Mouse (Mus musculus): ENCODE measurements around the gene Ogfod3. TPM values are rescaled to one million over a fixed set of nuclear protein-coding genes. Genes with fewer than 3 reads are reported as not detected.
A peak's percentile ranks its signal among the peaks of the same experiment; 100 is the strongest.

Ogfod3 gene
- polyA plus RNA-seq (2015; fragmentation: Nextera tagmentation; extraction: Ambion mirVana): 33.7 and 34.8 TPM in 2 replicates

DNA sequence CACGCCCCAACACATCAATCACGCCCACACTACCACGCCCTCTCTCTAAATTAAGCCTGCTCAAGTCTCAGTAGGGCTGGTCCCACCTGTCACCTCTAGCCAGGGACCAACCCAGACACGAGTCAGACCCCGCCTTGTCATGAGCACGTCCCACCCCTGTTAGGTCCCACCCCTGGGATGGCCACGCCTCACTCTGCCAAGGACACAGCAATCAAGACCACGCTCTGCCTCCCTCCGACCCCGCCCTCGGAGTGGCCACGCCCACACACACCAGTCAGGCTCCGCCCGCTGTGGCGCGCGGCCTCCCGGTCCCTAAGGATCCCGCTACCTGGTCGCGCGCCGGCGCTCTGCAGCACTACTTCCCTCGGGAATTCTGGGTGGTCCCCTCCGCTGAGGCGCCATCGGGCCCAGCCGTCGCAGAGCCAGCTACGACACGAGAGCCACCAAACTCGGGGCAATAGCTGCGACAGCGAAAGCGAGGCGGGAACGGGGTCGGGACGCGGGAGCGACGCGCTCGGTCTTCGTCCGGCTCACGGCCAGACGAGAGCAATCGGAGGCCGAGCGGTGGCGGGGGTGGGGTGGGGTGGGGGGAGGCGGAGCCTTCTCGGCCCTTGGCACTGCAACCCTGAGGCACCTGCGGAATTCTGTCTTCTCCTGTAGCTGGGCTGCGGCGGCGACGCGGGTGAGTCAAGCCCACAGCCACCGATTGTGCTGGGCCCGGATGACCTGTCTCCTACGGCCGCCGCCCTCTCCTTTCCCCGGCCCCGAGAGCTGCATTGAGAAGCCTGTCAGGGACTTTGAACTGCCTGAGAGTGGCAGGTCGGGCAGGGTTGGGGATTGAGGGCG is at the start of gene Ogfod3, which contains the start of gene Hexdc:
Gene Ogfod3 (minus strand): TSS at position 551 of the 846 bp plus-strand sequence.
Gene Hexdc (plus strand): TSS at position 273 of the 846 bp plus-strand sequence.
- WGBS: under 1% methylated on average over 70 of the region's 70 CpGs
- Histone ChIP-seq H3K4me1 (replicated peaks; ENCODE audit: control insufficient read depth, insufficient read depth, low read length) (no peaks in the 10 kb centered on the region), H3K9me3 (ENCODE audit: control insufficient read depth) (no peaks in the 10 kb centered on the region), H3K9ac (ENCODE audit: low read depth, low read length) (peak within 1 kb of the TSS; percentile 60), H3K27me3 (replicated peaks; ENCODE audit: control insufficient read depth, insufficient read depth, low read length) (no peaks in the 10 kb centered on the region), H3K27ac (ENCODE audit: low read depth, low read length) (peak within 1 kb of the TSS; percentile 89), H3K36me3 (ENCODE audit: control insufficient read depth, insufficient read depth) (peaks cover 16% of the 10 kb centered on the region), H3K4me3 (ENCODE audit: low read depth, low read length) (peak within 1 kb of the TSS; percentile 72), H3K4me2 (replicated peaks; ENCODE audit: low read depth) (peak within 1 kb of the TSS; percentile 73)
- no peak for TF ChIP-seq CTCF (IDR thresholded peaks at IDR 0.05; ENCODE audit: low read depth)
- peak; percentile 93 for ATAC-seq

DNA sequence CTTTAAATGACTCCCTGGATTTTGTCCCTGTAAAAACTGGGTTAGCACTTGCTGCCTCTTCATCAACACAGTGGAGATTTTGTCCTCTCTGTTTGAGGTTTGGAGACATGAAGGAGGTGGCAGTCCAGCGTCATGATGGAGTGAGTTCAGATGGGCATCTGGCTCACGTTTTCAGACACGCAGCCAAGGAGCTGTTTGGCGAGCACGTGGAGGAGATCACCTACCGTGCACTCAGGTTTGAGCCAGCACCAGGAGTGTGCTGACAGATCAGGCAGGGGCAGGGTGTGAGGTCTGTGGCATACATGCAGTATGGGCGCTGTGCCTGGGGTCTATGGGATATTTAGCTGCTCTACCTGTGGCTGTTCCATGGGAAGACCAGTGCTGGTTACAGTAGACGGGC is 45.7 kb upstream of the Ogfod3 start:
- Histone ChIP-seq H3K4me1 (replicated peaks; ENCODE audit: control insufficient read depth, insufficient read depth, low read length) (no peaks in the 10 kb centered on the region), H3K9me3 (ENCODE audit: control insufficient read depth) (no peaks in the 10 kb centered on the region), H3K4me2 (replicated peaks; ENCODE audit: low read depth) (no peak overlapping the region), H3K9ac (ENCODE audit: low read depth, low read length) (no peak overlapping the region), H3K27me3 (replicated peaks; ENCODE audit: control insufficient read depth, insufficient read depth, low read length) (no peaks in the 10 kb centered on the region), H3K36me3 (ENCODE audit: control insufficient read depth, insufficient read depth) (peaks cover 93% of the 10 kb centered on the region), H3K4me3 (ENCODE audit: low read depth, low read length) (no peak overlapping the region), H3K27ac (ENCODE audit: low read depth, low read length) (no peak overlapping the region)
- ATAC-seq: no peak
- no peak for TF ChIP-seq CTCF (IDR thresholded peaks at IDR 0.05; ENCODE audit: low read depth)
- 92% methylated on average over 8 of the region's 8 CpGs for WGBS

DNA sequence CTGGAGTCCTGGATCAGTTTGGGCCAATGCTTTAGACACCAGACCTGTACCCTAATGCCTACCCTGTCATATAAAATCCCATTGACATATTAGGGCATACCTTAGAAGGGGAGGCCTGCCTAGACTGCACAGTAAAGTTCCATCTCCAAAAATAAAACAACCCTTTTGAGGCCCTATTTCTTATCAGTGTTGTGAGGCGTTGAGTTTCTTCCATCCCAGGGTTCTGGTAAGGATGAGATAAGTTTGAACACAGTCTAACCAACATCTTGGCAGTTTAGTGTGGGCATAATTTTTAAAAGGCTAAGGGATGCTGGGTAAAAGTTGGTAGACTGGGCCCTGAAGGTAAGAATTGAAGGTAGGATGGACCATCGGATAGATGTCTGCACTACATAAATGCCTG is 35.2 kb upstream of the Ogfod3 start:
- Histone ChIP-seq H3K9me3 (ENCODE audit: control insufficient read depth) (no peaks in the 10 kb centered on the region), H3K4me1 (replicated peaks; ENCODE audit: control insufficient read depth, insufficient read depth, low read length) (peaks cover 11% of the 10 kb centered on the region; the same call in 1 of the 2 replicates), H3K9ac (ENCODE audit: low read depth, low read length) (no peak overlapping the region), H3K36me3 (ENCODE audit: control insufficient read depth, insufficient read depth) (peaks cover 45% of the 10 kb centered on the region), H3K27me3 (replicated peaks; ENCODE audit: control insufficient read depth, insufficient read depth, low read length) (no peaks in the 10 kb centered on the region), H3K4me2 (replicated peaks; ENCODE audit: low read depth) (no peak overlapping the region), H3K4me3 (ENCODE audit: low read depth, low read length) (no peak overlapping the region), H3K27ac (ENCODE audit: low read depth, low read length) (no peak overlapping the region)
- ATAC-seq: no peak
- WGBS: 87% methylated on average over 2 of the region's 2 CpGs
- no peak for TF ChIP-seq CTCF (IDR thresholded peaks at IDR 0.05; ENCODE audit: low read depth)

DNA sequence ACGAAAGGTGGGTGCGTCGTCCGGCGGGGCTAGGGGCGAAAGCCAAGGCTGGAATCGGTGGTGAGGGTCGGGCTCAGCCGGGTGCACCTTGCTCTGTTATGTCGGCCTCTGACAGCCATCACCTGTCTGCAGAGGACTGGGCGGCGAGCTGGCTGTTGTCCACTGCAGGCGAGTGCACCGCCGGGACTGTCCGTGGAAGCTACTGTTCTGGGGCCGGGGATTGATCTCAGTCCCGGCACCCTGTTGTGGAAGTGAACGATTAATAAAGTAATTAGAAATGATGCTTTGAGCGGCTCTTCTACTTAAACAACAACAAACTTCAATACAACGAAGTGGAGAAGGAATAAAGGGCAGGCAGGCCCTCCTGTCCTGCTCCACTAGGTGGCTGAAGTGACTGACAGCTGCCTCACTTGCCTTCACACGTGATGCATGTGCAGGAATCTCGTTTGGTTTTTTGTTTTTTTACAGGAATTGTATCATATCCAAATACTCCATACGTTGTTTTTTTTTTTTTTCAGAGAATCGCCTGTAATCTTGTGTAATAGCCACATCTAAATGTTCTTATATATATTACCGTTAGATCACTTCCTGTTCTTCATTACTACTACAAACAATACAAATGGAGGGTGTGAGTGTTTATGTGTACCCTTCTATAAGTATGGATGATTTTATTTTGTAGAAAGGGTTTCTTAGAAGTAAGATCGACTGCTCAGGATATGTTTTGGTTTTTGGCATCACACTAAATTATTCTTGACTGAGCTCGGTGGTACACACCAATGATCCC is 33.0 kb upstream of the Ogfod3 start:
- WGBS: 2% methylated on average over 28 of the region's 28 CpGs
- no peaks in the 10 kb centered on the region for H3K27me3 ChIP-seq (replicated peaks; ENCODE audit: control insufficient read depth, insufficient read depth, low read length)
- H3K9me3 ChIP-seq (ENCODE audit: control insufficient read depth): no peaks in the 10 kb centered on the region
- peak; percentile 37 for ATAC-seq
- H3K4me2 ChIP-seq (replicated peaks; ENCODE audit: low read depth): peak overlapping the region; percentile 80
- H3K36me3 ChIP-seq (ENCODE audit: control insufficient read depth, insufficient read depth): peaks cover 28% of the 10 kb centered on the region; the same call in 1 of the 2 replicates
- H3K4me1 ChIP-seq (replicated peaks; ENCODE audit: control insufficient read depth, insufficient read depth, low read length): peaks cover 11% of the 10 kb centered on the region; the same call in 1 of the 2 replicates
- peak overlapping the region; percentile 60 for H3K9ac ChIP-seq (ENCODE audit: low read depth, low read length)
- H3K27ac ChIP-seq (ENCODE audit: low read depth, low read length): peak overlapping the region; percentile 83
- peak; percentile 65 for TF ChIP-seq CTCF (IDR thresholded peaks at IDR 0.05; ENCODE audit: low read depth)
- H3K4me3 ChIP-seq (ENCODE audit: low read depth, low read length): peak overlapping the region; percentile 66

GRCm38 (mm10) chr11:121236564-121237344 is 32.2 kb upstream of the Ogfod3 start, which contains the start of gene Narf:
TSS of gene Narf (plus strand) at chr11:121237253.
- Histone ChIP-seq H3K27ac (ENCODE audit: low read depth, low read length) (peak within 1 kb of the TSS; percentile 95), H3K36me3 (ENCODE audit: control insufficient read depth, insufficient read depth) (peaks cover 21% of the 10 kb centered on the region; the same call in 1 of the 2 replicates), H3K4me1 (replicated peaks; ENCODE audit: control insufficient read depth, insufficient read depth, low read length) (peaks cover 11% of the 10 kb centered on the region; the same call in 1 of the 2 replicates), H3K27me3 (replicated peaks; ENCODE audit: control insufficient read depth, insufficient read depth, low read length) (no peaks in the 10 kb centered on the region), H3K9ac (ENCODE audit: low read depth, low read length) (peak within 1 kb of the TSS; percentile 60), H3K4me3 (ENCODE audit: low read depth, low read length) (peak within 1 kb of the TSS; percentile 66), H3K9me3 (ENCODE audit: control insufficient read depth) (no peaks in the 10 kb centered on the region), H3K4me2 (replicated peaks; ENCODE audit: low read depth) (peak within 1 kb of the TSS; percentile 80)
- under 1% methylated on average over 50 of the region's 50 CpGs for WGBS
- peak; percentile 99 for ATAC-seq
- TF ChIP-seq CTCF (IDR thresholded peaks at IDR 0.05; ENCODE audit: low read depth): peak; percentile 86

All from intestine, postnatal 0 days (tissue).